Mouse (Mus musculus): ENCODE measurements around the gene Trim9. TPM values are rescaled to one million over a fixed set of nuclear protein-coding genes. Genes with fewer than 3 reads are reported as not detected.

Gene Trim9
- 0.69 and 1.0 TPM in 2 replicates for polyA plus RNA-seq (2015; fragmentation: Nextera tagmentation; extraction: Ambion mirVana)

DNA sequence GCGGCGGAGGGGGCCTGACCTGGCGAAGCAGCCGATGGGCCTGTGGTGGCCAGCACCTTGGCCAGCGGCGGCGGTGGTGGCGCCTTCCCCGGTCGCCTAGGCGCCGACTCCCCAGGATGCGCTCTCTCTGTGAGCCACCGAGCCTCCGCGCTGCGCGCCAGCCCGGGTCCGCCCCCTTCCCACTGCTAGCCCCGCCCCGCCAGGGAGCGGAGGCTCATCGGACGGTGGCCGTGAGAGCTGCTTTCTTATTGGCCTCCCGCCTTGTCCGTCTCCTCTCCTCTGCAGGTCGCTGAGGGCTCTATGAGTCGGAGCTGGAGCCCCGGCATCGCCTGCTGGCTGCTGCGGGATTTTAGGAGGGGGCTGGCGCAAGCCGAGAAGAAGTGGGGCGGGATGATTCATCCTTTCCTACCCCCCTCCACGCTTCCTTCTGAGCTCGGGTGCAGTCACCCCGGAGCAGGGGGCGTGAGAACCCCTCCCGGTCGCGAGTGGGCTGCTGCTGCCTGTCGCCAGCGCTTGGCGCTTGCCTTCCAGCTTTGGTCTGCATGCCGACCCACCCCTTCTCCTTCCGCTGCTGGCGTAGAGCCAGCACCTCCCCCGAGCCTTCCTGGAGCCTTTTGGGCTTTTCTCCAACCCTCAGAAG lies at the start of gene Trim9:
Gene Trim9 (minus strand): TSS at position 413 of the 640 bp plus-strand sequence.
- Histone ChIP-seq H3K9me3 (ENCODE audit: control insufficient read depth, low read length) (no peaks in the 10 kb centered on the region), H3K9ac (ENCODE audit: low read depth, low read length) (peak within 1 kb of the TSS; percentile 69), H3K4me2 (ENCODE audit: low read depth, low read length) (peak within 1 kb of the TSS; percentile 95), H3K4me1 (ENCODE audit: control insufficient read depth, insufficient read depth, low read length) (peaks cover 18% of the 10 kb centered on the region), H3K27me3 (replicated peaks; ENCODE audit: control insufficient read depth, insufficient read depth, low read length) (peaks cover 21% of the 10 kb centered on the region), H3K4me3 (ENCODE audit: low read length) (peak within 1 kb of the TSS; percentile 62), H3K27ac (ENCODE audit: low read length) (0 out of 2 replicates have a peak within 1 kb of the TSS, but pooled peaks have one; percentile 11), H3K36me3 (ENCODE audit: control insufficient read depth, insufficient read depth, low read length) (no peaks in the 10 kb centered on the region)
- under 1% methylated on average over 50 of the region's 50 CpGs for WGBS
- ATAC-seq = peak; percentile 99

DNA sequence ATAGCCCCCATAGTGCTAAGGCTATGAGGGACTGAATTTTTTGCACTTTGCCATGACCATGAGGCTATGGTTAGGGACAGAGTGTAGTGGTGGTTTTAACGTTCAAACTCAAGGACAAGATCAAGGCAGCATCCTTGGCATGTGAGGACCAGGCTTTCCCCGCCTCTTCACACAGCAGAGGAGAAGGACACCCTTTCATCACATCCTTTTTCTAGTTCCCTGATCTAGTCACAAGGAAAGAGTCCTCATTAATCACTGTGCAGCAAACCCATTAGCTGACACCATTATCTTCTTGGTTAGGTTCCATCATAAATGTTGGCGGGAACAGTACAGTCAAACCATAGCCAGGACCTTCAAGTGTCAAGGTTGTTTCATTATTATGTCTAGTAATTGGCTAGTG lies 47.6 kb upstream of the Trim9 start:
- no peaks in the 10 kb centered on the region for H3K9me3 ChIP-seq (ENCODE audit: control insufficient read depth, low read length)
- H3K4me2 ChIP-seq (ENCODE audit: low read depth, low read length) = no peak overlapping the region
- ATAC-seq = no peak
- no peak overlapping the region for H3K9ac ChIP-seq (ENCODE audit: low read depth, low read length)
- no peak overlapping the region for H3K4me3 ChIP-seq (ENCODE audit: low read length)
- 85% methylated on average over 3 of the region's 3 CpGs for WGBS
- no peaks in the 10 kb centered on the region for H3K27me3 ChIP-seq (replicated peaks; ENCODE audit: control insufficient read depth, insufficient read depth, low read length)
- H3K36me3 ChIP-seq (ENCODE audit: control insufficient read depth, insufficient read depth, low read length) = no peaks in the 10 kb centered on the region
- no peak overlapping the region for H3K27ac ChIP-seq (ENCODE audit: low read length)
- no peaks in the 10 kb centered on the region for H3K4me1 ChIP-seq (ENCODE audit: control insufficient read depth, insufficient read depth, low read length)

GRCm38 (mm10) chr12:70391236-70391635 lies 43.8 kb upstream of the Trim9 start:
- Histone ChIP-seq H3K4me2 (ENCODE audit: low read depth, low read length) (no peak overlapping the region), H3K27ac (ENCODE audit: low read length) (no peak overlapping the region), H3K36me3 (ENCODE audit: control insufficient read depth, insufficient read depth, low read length) (no peaks in the 10 kb centered on the region), H3K4me1 (ENCODE audit: control insufficient read depth, insufficient read depth, low read length) (no peaks in the 10 kb centered on the region), H3K9me3 (ENCODE audit: control insufficient read depth, low read length) (no peaks in the 10 kb centered on the region), H3K4me3 (ENCODE audit: low read length) (no peak overlapping the region), H3K9ac (ENCODE audit: low read depth, low read length) (no peak overlapping the region), H3K27me3 (replicated peaks; ENCODE audit: control insufficient read depth, insufficient read depth, low read length) (no peaks in the 10 kb centered on the region)
- 89% methylated on average over 3 of the region's 3 CpGs for WGBS
- ATAC-seq = no peak

- no peaks in the 10 kb centered on the region for H3K36me3 ChIP-seq (ENCODE audit: control insufficient read depth, insufficient read depth, low read length)
- no peaks in the 10 kb centered on the region for H3K27me3 ChIP-seq (replicated peaks; ENCODE audit: control insufficient read depth, insufficient read depth, low read length)
- ATAC-seq = no peak
- no peaks in the 10 kb centered on the region for H3K4me1 ChIP-seq (ENCODE audit: control insufficient read depth, insufficient read depth, low read length)
- no peaks in the 10 kb centered on the region for H3K9me3 ChIP-seq (ENCODE audit: control insufficient read depth, low read length)
- H3K4me3 ChIP-seq (ENCODE audit: low read length) = no peak overlapping the region
- H3K4me2 ChIP-seq (ENCODE audit: low read depth, low read length) = no peak overlapping the region
- WGBS = 79% methylated on average over 10 of the region's 10 CpGs
- H3K9ac ChIP-seq (ENCODE audit: low read depth, low read length) = no peak overlapping the region
- no peak overlapping the region for H3K27ac ChIP-seq (ENCODE audit: low read length)
Observed at GRCm38 (mm10) chr12:70374976-70375375, 27.6 kb upstream of the Trim9 start.

DNA sequence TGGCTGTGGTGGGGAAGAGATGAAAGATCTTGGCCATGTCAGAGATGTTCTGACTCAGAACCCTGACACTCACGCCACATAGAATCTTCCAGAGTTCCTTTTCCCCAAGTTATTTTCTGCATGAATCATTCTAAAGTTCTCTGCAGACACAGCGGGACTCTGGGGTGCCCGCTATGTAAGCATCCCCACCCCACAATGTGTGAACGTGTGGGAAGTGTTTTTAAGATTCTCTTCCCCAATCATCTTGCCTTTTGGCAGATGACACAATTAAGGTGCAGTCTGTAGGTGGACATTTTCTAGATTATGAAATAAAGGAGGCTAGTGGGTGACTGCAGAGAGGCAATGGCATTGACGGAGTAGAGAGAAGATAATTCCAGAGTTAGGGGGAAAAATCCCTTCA lies 25.5 kb upstream of the Trim9 start:
- Histone ChIP-seq H3K4me3 (ENCODE audit: low read length) (no peak overlapping the region), H3K27me3 (replicated peaks; ENCODE audit: control insufficient read depth, insufficient read depth, low read length) (no peaks in the 10 kb centered on the region), H3K4me2 (ENCODE audit: low read depth, low read length) (no peak overlapping the region), H3K4me1 (ENCODE audit: control insufficient read depth, insufficient read depth, low read length) (no peaks in the 10 kb centered on the region; the same call in 1 of the 2 replicates), H3K27ac (ENCODE audit: low read length) (no peak overlapping the region), H3K9ac (ENCODE audit: low read depth, low read length) (no peak overlapping the region), H3K36me3 (ENCODE audit: control insufficient read depth, insufficient read depth, low read length) (no peaks in the 10 kb centered on the region), H3K9me3 (ENCODE audit: control insufficient read depth, low read length) (no peaks in the 10 kb centered on the region)
- no peak for ATAC-seq
- WGBS = 86% methylated on average over 5 of the region's 5 CpGs

- Histone ChIP-seq H3K4me3 (ENCODE audit: low read length) (no peak overlapping the region), H3K27ac (ENCODE audit: low read length) (no peak overlapping the region), H3K27me3 (replicated peaks; ENCODE audit: control insufficient read depth, insufficient read depth, low read length) (no peaks in the 10 kb centered on the region), H3K4me1 (ENCODE audit: control insufficient read depth, insufficient read depth, low read length) (no peaks in the 10 kb centered on the region; the same call in 1 of the 2 replicates), H3K4me2 (ENCODE audit: low read depth, low read length) (no peak overlapping the region), H3K9ac (ENCODE audit: low read depth, low read length) (no peak overlapping the region), H3K9me3 (ENCODE audit: control insufficient read depth, low read length) (no peaks in the 10 kb centered on the region), H3K36me3 (ENCODE audit: control insufficient read depth, insufficient read depth, low read length) (no peaks in the 10 kb centered on the region)
- WGBS = 84% methylated on average over 12 of the region's 12 CpGs
- no peak for ATAC-seq
Observed at GRCm38 (mm10) chr12:70369348-70369747, 21.9 kb upstream of the Trim9 start.

- no peak for ATAC-seq
- no peaks in the 10 kb centered on the region; the same call in 1 of the 2 replicates for H3K4me1 ChIP-seq (ENCODE audit: control insufficient read depth, insufficient read depth, low read length)
- no peak overlapping the region for H3K4me3 ChIP-seq (ENCODE audit: low read length)
- no peak overlapping the region for H3K27ac ChIP-seq (ENCODE audit: low read length)
- H3K9ac ChIP-seq (ENCODE audit: low read depth, low read length) = no peak overlapping the region
- H3K9me3 ChIP-seq (ENCODE audit: control insufficient read depth, low read length) = no peaks in the 10 kb centered on the region
- H3K36me3 ChIP-seq (ENCODE audit: control insufficient read depth, insufficient read depth, low read length) = no peaks in the 10 kb centered on the region
- H3K4me2 ChIP-seq (ENCODE audit: low read depth, low read length) = no peak overlapping the region
- WGBS = 72% methylated on average over 9 of the region's 9 CpGs
- H3K27me3 ChIP-seq (replicated peaks; ENCODE audit: control insufficient read depth, insufficient read depth, low read length) = no peaks in the 10 kb centered on the region
Observed at GRCm38 (mm10) chr12:70368820-70369219, 21.4 kb upstream of the Trim9 start.

GRCm38 (mm10) chr12:70367326-70368248 lies 20.2 kb upstream of the Trim9 start:
- H3K4me3 ChIP-seq (ENCODE audit: low read length) = peak overlapping the region; percentile 14; the same call in 1 of the 2 replicates

GRCm38 (mm10) chr12:70363016-70363415 lies 15.6 kb upstream of the Trim9 start:
- no peaks in the 10 kb centered on the region; the same call in 1 of the 2 replicates for H3K4me1 ChIP-seq (ENCODE audit: control insufficient read depth, insufficient read depth, low read length)
- ATAC-seq = no peak
- no peaks in the 10 kb centered on the region for H3K9me3 ChIP-seq (ENCODE audit: control insufficient read depth, low read length)
- H3K4me2 ChIP-seq (ENCODE audit: low read depth, low read length) = no peak overlapping the region
- 31% methylated on average over 4 of the region's 4 CpGs for WGBS
- no peak overlapping the region for H3K27ac ChIP-seq (ENCODE audit: low read length)
- no peaks in the 10 kb centered on the region for H3K36me3 ChIP-seq (ENCODE audit: control insufficient read depth, insufficient read depth, low read length)
- no peak overlapping the region for H3K9ac ChIP-seq (ENCODE audit: low read depth, low read length)
- H3K4me3 ChIP-seq (ENCODE audit: low read length) = no peak overlapping the region
- H3K27me3 ChIP-seq (replicated peaks; ENCODE audit: control insufficient read depth, insufficient read depth, low read length) = no peaks in the 10 kb centered on the region

More at GRCm38 (mm10) chr12:70367326-70368248, 20.2 kb upstream of the Trim9 start:
- Histone ChIP-seq H3K4me2 (ENCODE audit: low read depth, low read length) (peak overlapping the region; percentile 46), H3K9ac (ENCODE audit: low read depth, low read length) (no peak overlapping the region), H3K9me3 (ENCODE audit: control insufficient read depth, low read length) (no peaks in the 10 kb centered on the region), H3K27ac (ENCODE audit: low read length) (no peak overlapping the region; the same call in 1 of the 2 replicates), H3K27me3 (replicated peaks; ENCODE audit: control insufficient read depth, insufficient read depth, low read length) (no peaks in the 10 kb centered on the region), H3K36me3 (ENCODE audit: control insufficient read depth, insufficient read depth, low read length) (no peaks in the 10 kb centered on the region), H3K4me1 (ENCODE audit: control insufficient read depth, insufficient read depth, low read length) (no peaks in the 10 kb centered on the region; the same call in 1 of the 2 replicates)
- 31% methylated on average over 19 of the region's 19 CpGs for WGBS
- ATAC-seq = peak; percentile 93
